Mouse (Mus musculus) stomach, embryonic 14.5 days (tissue): Measurements from ENCODE around the gene Mier2. TPM values are rescaled to one million over a fixed set of nuclear protein-coding genes. Genes with fewer than 3 reads are reported as not detected.

Source experiments
- ATAC-seq: fragments of 200-750 bp; cut with Nextera tagmentation; 2 replicates; pipeline ENCODE4 v1.8.0; 2017; ENCODE audit warnings: low read depth, moderate TSS enrichment; ENCODE audit not compliant: insufficient number of reproducible peaks, insufficient read depth, low FRiP score
- H3K27ac ChIP-seq: fragments of 300-500 bp; sonication (generic); 2 replicates; pipeline ENCODE4 v1.5.1; 2014; ENCODE audit warnings: mild to moderate bottlenecking, low read length, moderate library complexity, mixed read lengths
- H3K27me3 ChIP-seq: fragments of 300-500 bp; sonication (generic); 2 replicates; pipeline ENCODE4 v1.6.1; 2014; ENCODE audit warnings: low read length, control low read depth, mixed read lengths; ENCODE audit not compliant: control insufficient read depth, insufficient read depth
- H3K36me3 ChIP-seq: fragments of 300-500 bp; sonication (generic); 2 replicates; pipeline ENCODE4 v1.6.1; 2014; ENCODE audit warnings: mild to moderate bottlenecking, control low read depth, low read length, moderate library complexity, mixed read lengths; ENCODE audit not compliant: control insufficient read depth, insufficient read depth
- H3K4me1 ChIP-seq: fragments of 300-500 bp; sonication (generic); 2 replicates; pipeline ENCODE4 v1.6.1; 2014; ENCODE audit warnings: low read length, control low read depth, mixed read lengths; ENCODE audit not compliant: control insufficient read depth, insufficient read depth
- H3K4me2 ChIP-seq: fragments of 300-500 bp; sonication (generic); replicated peaks from 2 replicates; pipeline ENCODE4 v1.6.1; 2014; ENCODE audit warnings: low read depth, low read length, control low read depth
- H3K4me3 ChIP-seq: fragments of 300-500 bp; sonication (generic); 2 replicates; pipeline ENCODE4 v1.5.1; 2014; ENCODE audit warnings: low read depth, low read length, control low read depth
- H3K9ac ChIP-seq: fragments of 300-500 bp; sonication (generic); replicated peaks from 2 replicates; pipeline ENCODE4 v1.6.1; 2014; ENCODE audit warnings: low read depth, mild to moderate bottlenecking, control low read depth, low read length, moderate library complexity, mixed read lengths
- H3K9me3 ChIP-seq: fragments of 300-500 bp; sonication (generic); 2 replicates; pipeline ENCODE4 v1.6.1; 2016; ENCODE audit warnings: low read depth, low read length, control low read depth; ENCODE audit not compliant: control insufficient read depth
- WGBS: fragments of 180-500 bp; shearing (Covaris S2); extraction: QIAGEN DNeasy Blood & Tissue Kit; methylation state at CpG from one replicate; pipeline ENCODE4 v1.1.7; 2014; 5-methylcytosine and 5-hydroxymethylcytosine counted together
- polyA plus RNA-seq: library from polyadenylated mRNA; unstranded; fragments of >200 nt; fragmentation: Nextera tagmentation; extraction: Ambion mirVana; gene quantifications from 2 replicates; pipeline ENCODE4 v1.2.1, GENCODE M21; 2014

Mier2 gene
- polyA plus RNA-seq = 49.0 and 55.2 TPM in 2 replicates

DNA sequence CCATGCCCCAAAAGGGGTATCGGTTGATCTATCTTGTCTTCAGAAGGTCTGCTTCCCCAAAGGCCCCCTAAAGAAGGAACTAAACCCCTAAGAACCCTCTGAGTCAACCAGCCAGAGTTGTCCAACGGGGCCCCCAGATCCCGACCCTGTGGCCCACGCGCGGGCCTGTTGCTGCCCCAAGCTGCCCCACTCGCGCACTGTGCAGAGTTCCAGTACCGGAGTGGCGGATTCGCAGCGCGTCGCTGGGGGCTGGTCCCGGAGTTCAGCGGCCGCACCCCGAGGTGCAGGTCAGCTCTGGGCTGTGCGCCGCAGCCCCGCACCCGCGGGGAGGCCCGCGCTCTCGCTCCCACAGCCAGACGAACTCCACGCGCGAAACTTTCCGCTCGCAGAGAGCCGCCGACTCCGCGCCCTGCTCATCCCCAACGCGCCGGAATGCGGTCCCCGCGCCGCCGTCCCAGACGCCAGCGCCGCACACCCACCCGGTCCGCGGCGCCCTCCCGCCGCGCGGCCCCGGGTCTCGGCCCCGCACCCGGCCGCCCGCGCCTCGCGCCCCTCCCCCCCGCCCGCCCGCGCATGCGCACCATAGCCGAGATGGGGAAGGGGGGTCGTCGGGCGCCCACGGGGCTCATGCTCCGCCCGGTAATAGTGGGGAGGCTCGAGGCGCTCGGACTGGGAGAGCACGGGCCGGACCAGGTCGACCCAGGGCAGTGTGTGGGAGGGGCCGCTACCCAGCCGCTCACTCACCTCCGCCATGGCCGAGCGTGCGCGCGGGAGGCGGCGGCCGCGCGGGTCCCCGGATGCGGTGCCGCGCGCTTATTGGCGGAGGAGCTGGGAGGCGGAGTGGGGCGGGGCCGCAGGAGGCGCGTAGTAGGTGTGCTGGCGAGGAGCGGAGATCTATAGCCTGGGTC lies at the start of gene Mier2:
Mier2 (minus strand) TSS at position 870 of the 908 bp plus-strand sequence.
- peak within 1 kb of the TSS; percentile 92 for H3K9ac ChIP-seq
- 2% methylated on average over 98 of the region's 108 CpGs for WGBS
- H3K27me3 ChIP-seq = no peaks in the 10 kb centered on the region
- peak within 1 kb of the TSS; percentile 27; the same call in 1 of the 2 replicates for H3K27ac ChIP-seq
- peaks cover 8% of the 10 kb centered on the region for H3K36me3 ChIP-seq
- ATAC-seq = peak; percentile 88
- peak within 1 kb of the TSS; percentile 75 for H3K4me2 ChIP-seq
- peak within 1 kb of the TSS; percentile 85 for H3K4me3 ChIP-seq
- H3K4me1 ChIP-seq = peaks cover 18% of the 10 kb centered on the region
- no peaks in the 10 kb centered on the region for H3K9me3 ChIP-seq

DNA sequence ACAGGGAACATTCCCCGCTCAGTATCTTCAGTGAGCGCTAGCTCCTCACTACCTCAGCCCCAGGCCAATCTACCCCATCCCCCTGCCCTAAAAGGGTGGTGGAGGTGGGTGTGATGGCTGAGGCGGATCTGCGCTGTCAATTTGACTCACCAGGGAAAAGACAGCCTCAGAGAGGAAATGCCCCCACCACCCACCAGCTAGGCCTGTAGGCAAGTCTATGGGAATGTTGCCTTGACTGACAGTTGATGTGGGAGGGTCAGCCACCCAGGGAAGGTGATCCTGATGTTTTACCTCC lies 42.9 kb upstream of the Mier2 start:
- Histone ChIP-seq H3K4me1 (no peaks in the 10 kb centered on the region), H3K27ac (no peak overlapping the region), H3K36me3 (no peaks in the 10 kb centered on the region), H3K9me3 (no peaks in the 10 kb centered on the region), H3K27me3 (peaks cover 5% of the 10 kb centered on the region; the same call in 1 of the 2 replicates), H3K9ac (no peak overlapping the region), H3K4me2 (no peak overlapping the region), H3K4me3 (no peak overlapping the region)
- WGBS = 72% methylated on average over 4 of the region's 4 CpGs
- no peak for ATAC-seq

DNA sequence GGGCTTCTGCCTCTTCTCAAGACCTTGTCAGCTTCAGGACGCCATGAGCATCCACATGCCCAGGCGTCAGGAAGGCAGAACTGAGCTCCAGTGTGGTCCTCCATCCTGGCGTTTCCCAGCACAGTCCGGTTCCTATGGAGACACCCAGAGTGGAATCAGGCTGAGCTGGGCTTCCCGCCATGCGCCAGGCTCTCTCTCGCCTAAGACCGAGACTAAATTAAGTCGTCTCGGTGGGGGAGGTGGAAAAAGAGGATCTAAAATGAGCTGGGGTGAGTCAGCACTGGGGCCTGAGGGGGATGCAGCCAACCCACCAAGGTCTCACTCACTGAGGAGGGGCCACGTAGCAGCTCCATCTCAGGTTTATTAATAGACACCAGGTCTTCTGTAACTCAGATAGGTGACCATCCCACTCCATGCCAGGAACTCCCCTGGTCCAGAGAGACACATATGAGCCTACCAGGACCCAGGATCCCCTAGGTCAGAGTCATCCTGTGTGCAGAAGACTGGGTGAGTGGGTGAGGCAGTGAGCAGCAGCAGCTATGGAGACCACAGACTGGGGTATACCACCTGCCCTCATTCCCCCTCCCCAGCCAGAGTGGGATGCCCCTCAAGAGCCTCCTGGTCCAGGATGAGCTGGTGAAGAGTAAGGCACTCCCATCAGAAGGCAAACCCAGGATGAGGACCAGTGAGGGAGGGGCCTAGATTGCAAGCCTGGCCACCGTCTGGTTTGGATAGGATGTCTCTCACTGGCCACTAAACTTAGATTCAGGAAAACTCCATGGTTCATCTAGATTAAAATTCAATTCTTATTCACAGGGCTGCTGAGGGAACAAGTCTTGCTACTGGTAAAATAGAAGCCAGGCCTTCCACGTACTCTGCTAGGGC lies 42.3 kb upstream of the Mier2 start:
- H3K36me3 ChIP-seq = no peaks in the 10 kb centered on the region
- no peak for ATAC-seq
- H3K9ac ChIP-seq = no peak overlapping the region
- H3K27me3 ChIP-seq = peaks cover 5% of the 10 kb centered on the region; the same call in 1 of the 2 replicates
- no peak overlapping the region for H3K4me3 ChIP-seq
- H3K27ac ChIP-seq = no peak overlapping the region
- 45% methylated on average over 13 of the region's 13 CpGs for WGBS
- H3K9me3 ChIP-seq = no peaks in the 10 kb centered on the region
- no peaks in the 10 kb centered on the region for H3K4me1 ChIP-seq
- H3K4me2 ChIP-seq = no peak overlapping the region

DNA sequence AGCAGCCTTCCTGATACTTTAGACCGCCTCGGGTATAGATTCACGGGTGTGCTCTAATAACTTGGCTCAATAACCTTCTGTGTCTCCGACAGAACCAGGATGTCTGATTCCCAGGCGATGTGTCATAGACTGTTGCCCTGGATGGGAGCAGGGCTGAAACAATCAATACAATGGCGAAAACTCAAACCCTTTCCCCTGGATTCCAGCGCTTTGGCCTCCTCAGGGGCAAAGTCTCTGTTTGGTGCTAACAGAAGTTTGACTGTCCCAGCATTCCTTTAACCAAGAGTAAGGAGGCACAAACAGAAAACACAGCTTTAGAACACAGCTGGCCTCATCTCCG lies 40.6 kb upstream of the Mier2 start:
- Histone ChIP-seq H3K36me3 (no peaks in the 10 kb centered on the region), H3K4me3 (no peak overlapping the region), H3K4me1 (no peaks in the 10 kb centered on the region), H3K27ac (no peak overlapping the region), H3K9ac (no peak overlapping the region), H3K4me2 (no peak overlapping the region), H3K27me3 (peaks cover 5% of the 10 kb centered on the region; the same call in 1 of the 2 replicates), H3K9me3 (no peaks in the 10 kb centered on the region)
- ATAC-seq = no peak
- 49% methylated on average over 8 of the region's 8 CpGs for WGBS

DNA sequence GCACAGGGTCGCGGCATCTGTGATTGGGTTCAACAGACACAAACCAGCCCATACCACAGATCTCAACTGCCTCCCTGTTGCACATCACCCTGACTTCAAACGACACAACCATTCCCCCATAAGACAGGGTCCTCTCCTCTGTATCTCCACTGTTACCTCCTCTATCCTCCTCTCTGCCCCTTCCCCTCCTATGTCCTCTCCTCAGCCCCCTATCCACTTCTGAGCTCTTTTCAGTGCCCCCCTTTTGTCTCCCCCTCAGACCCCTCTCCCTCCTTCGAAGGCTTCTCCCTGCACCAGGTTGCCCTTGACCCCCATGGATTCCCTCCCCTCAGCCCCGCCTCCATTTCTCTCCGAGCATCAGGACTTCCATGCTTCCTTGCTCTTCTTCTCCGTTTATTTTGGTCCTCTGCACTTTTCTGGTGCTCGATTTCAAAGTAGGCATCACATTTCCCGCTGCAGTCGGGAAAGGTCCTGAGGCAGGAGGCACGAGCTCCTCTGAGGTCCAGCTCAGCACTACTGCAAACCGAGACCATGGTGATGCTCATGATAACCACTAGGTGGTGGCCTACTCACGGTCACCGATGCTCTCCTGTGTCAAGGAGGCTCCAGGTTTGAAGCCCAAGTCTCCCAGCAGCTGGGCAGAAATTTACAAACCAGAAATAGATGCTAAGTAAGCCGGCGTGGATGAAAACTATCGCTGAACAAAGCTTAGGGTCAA lies 40.0 kb upstream of the Mier2 start:
- H3K27ac ChIP-seq = no peak overlapping the region
- no peaks in the 10 kb centered on the region for H3K4me1 ChIP-seq
- H3K9me3 ChIP-seq = no peaks in the 10 kb centered on the region
- H3K4me3 ChIP-seq = no peak overlapping the region
- no peak overlapping the region for H3K9ac ChIP-seq
- peaks cover 5% of the 10 kb centered on the region; the same call in 1 of the 2 replicates for H3K27me3 ChIP-seq
- ATAC-seq = peak; percentile 77; the same call in 1 of the 2 replicates
- WGBS = 15% methylated on average over 17 of the region's 17 CpGs
- no peak overlapping the region for H3K4me2 ChIP-seq
- no peaks in the 10 kb centered on the region for H3K36me3 ChIP-seq

DNA sequence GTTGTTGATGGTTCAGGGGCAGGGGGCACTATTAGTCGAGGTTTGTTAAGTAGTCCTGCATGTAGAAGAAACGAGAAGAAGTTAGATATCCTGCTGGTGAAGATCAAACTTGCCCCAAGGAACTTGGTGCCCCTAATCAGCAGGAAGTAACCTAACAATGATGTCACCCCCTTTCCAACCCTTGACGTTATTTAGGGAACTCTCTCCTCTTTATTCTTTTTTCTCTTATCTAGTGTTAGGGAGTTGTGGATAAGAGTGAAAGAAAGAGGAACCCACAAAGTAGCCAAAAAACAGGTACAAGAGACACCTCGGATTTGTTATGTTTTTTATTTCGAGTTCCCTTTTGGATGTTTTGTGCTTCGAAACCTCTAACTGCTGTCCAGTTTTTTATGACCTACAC lies 39.1 kb upstream of the Mier2 start:
- ATAC-seq = no peak
- H3K4me3 ChIP-seq = no peak overlapping the region
- 49% methylated on average over 6 of the region's 6 CpGs for WGBS

DNA sequence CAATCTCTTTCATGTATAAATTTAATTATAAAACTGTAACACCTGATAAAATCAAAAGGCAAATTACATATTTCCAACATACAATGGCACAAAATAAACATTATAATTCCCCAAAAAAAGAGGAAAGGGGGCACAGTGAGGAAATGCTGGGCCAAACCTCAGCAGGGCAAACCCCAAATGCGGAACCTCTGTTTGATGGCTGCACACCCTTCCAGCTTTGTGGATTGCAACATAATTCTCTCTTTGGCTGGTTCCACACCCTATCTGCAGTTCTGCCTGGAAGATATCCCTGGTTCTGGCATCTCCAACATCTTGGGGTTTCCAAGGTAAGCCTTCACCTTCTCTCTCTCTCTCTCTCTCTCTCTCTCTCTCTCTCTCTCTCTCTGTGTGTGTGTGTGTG lies 35.7 kb upstream of the Mier2 start:
- Histone ChIP-seq H3K27me3 (peaks cover 5% of the 10 kb centered on the region; the same call in 1 of the 2 replicates), H3K4me3 (no peak overlapping the region), H3K9ac (no peak overlapping the region), H3K4me2 (no peak overlapping the region), H3K27ac (no peak overlapping the region), H3K36me3 (no peaks in the 10 kb centered on the region), H3K9me3 (no peaks in the 10 kb centered on the region), H3K4me1 (no peaks in the 10 kb centered on the region)
- WGBS = 92% methylated on average over 1 of the region's 1 CpGs
- ATAC-seq = no peak

More for the DNA sequence above, 39.1 kb upstream of the Mier2 start:
- no peak overlapping the region for H3K9ac ChIP-seq
- no peaks in the 10 kb centered on the region for H3K36me3 ChIP-seq
- no peak overlapping the region for H3K27ac ChIP-seq
- no peaks in the 10 kb centered on the region for H3K4me1 ChIP-seq
- H3K27me3 ChIP-seq = peaks cover 5% of the 10 kb centered on the region; the same call in 1 of the 2 replicates
- no peak overlapping the region for H3K4me2 ChIP-seq
- H3K9me3 ChIP-seq = no peaks in the 10 kb centered on the region

DNA sequence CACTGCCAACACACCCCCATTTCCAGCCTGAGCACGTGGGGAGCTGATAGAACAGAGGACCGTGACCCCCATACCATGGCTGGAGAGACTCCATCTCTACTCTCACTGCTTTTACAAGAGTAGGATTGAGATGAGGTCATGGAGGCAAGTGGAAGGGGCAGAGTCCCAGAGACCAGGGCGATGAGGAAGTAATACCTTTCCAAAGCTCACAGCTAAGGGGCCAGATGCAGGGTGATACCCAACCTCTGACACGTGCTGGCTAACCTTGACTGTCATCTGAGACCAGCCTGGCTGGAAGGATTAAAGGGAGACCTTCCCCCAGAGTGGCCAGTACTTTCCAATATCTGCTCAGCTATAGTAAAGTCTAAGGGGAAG lies 32.7 kb upstream of the Mier2 start:
- H3K27me3 ChIP-seq = no peaks in the 10 kb centered on the region
- H3K4me2 ChIP-seq = no peak overlapping the region
- H3K4me3 ChIP-seq = no peak overlapping the region
- no peaks in the 10 kb centered on the region for H3K36me3 ChIP-seq
- no peak for ATAC-seq
- 69% methylated on average over 4 of the region's 4 CpGs for WGBS
- H3K27ac ChIP-seq = no peak overlapping the region
- no peak overlapping the region for H3K9ac ChIP-seq
- H3K9me3 ChIP-seq = no peaks in the 10 kb centered on the region
- H3K4me1 ChIP-seq = no peaks in the 10 kb centered on the region
